Mouse (Mus musculus): ENCODE data around the gene 4930432M17Rik. TPM values are rescaled to one million over a fixed set of nuclear protein-coding genes. Genes with fewer than 3 reads are reported as not detected.
A peak's percentile ranks its signal among the peaks of the same experiment; 100 is the strongest.

4930432M17Rik gene
- polyA plus RNA-seq, 1 experiment from 2014 or later = not detected

- DNase-seq (ENCODE audit: low spot score, missing footprints) (no peak), ATAC-seq (ENCODE audit: low FRiP score) (no peak)
- Histone ChIP-seq H3K4me3 (ENCODE audit: low read depth, low read length) (no peak overlapping the region), H3K9me3 (ENCODE audit: control insufficient read depth, low read length) (no peaks in the 10 kb centered on the region), H3K4me2 (no peak overlapping the region), H3K27ac (ENCODE audit: low read depth, low read length) (no peak overlapping the region), H3K4me1 (ENCODE audit: control insufficient read depth, insufficient read depth, low read length) (0 out of 2 replicates have a peak, but pooled peaks cover under 1% of the 10 kb centered on the region), H3K27me3 (ENCODE audit: control insufficient read depth, insufficient read depth, low read length) (no peaks in the 10 kb centered on the region), H3K9ac (ENCODE audit: low read length) (no peak overlapping the region), H3K36me3 (ENCODE audit: control insufficient read depth, insufficient read depth, low read length) (no peaks in the 10 kb centered on the region)
- WGBS = 88% methylated on average over 4 of the region's 4 CpGs
Measured at GRCm38 (mm10) chr3:121684552-121684951, 14.0 kb downstream of the 4930432M17Rik start.

GRCm38 (mm10) chr3:121684963-121685362 lies 14.4 kb downstream of the 4930432M17Rik start:
- Histone ChIP-seq H3K4me1 (ENCODE audit: control insufficient read depth, insufficient read depth, low read length) (no peaks in the 10 kb centered on the region), H3K4me3 (ENCODE audit: low read depth, low read length) (no peak overlapping the region), H3K9me3 (ENCODE audit: control insufficient read depth, low read length) (no peaks in the 10 kb centered on the region), H3K27me3 (ENCODE audit: control insufficient read depth, insufficient read depth, low read length) (no peaks in the 10 kb centered on the region), H3K27ac (ENCODE audit: low read depth, low read length) (no peak overlapping the region), H3K9ac (ENCODE audit: low read length) (no peak overlapping the region), H3K36me3 (ENCODE audit: control insufficient read depth, insufficient read depth, low read length) (no peaks in the 10 kb centered on the region), H3K4me2 (no peak overlapping the region)
- DNase-seq (ENCODE audit: low spot score, missing footprints) (no peak), ATAC-seq (ENCODE audit: low FRiP score) (no peak)
- WGBS = 86% methylated on average over 4 of the region's 4 CpGs

- H3K36me3 ChIP-seq (ENCODE audit: control insufficient read depth, insufficient read depth, low read length) = no peaks in the 10 kb centered on the region
- H3K4me2 ChIP-seq = no peak overlapping the region
- H3K4me3 ChIP-seq (ENCODE audit: low read depth, low read length) = no peak overlapping the region
- no peaks in the 10 kb centered on the region for H3K27me3 ChIP-seq (ENCODE audit: control insufficient read depth, insufficient read depth, low read length)
- 80% methylated on average over 1 of the region's 1 CpGs for WGBS
- H3K27ac ChIP-seq (ENCODE audit: low read depth, low read length) = no peak overlapping the region
- no peaks in the 10 kb centered on the region for H3K9me3 ChIP-seq (ENCODE audit: control insufficient read depth, low read length)
- no peak for DNase-seq (ENCODE audit: low spot score, missing footprints)
- no peak for ATAC-seq (ENCODE audit: low FRiP score)
- no peak overlapping the region for H3K9ac ChIP-seq (ENCODE audit: low read length)
- H3K4me1 ChIP-seq (ENCODE audit: control insufficient read depth, insufficient read depth, low read length) = no peaks in the 10 kb centered on the region
Measured at GRCm38 (mm10) chr3:121685985-121686384, 15.4 kb downstream of the 4930432M17Rik start.

GRCm38 (mm10) chr3:121686408-121686911 lies 15.9 kb downstream of the 4930432M17Rik start:
- H3K9me3 ChIP-seq (ENCODE audit: control insufficient read depth, low read length) = no peaks in the 10 kb centered on the region
- no peaks in the 10 kb centered on the region for H3K36me3 ChIP-seq (ENCODE audit: control insufficient read depth, insufficient read depth, low read length)
- H3K27ac ChIP-seq (ENCODE audit: low read depth, low read length) = no peak overlapping the region
- H3K27me3 ChIP-seq (ENCODE audit: control insufficient read depth, insufficient read depth, low read length) = no peaks in the 10 kb centered on the region
- no peaks in the 10 kb centered on the region for H3K4me1 ChIP-seq (ENCODE audit: control insufficient read depth, insufficient read depth, low read length)
- DNase-seq (ENCODE audit: low spot score, missing footprints) (no peak), ATAC-seq (ENCODE audit: low FRiP score) (no peak)
- WGBS = 83% methylated on average over 4 of the region's 4 CpGs
- H3K4me3 ChIP-seq (ENCODE audit: low read depth, low read length) = no peak overlapping the region
- H3K4me2 ChIP-seq = no peak overlapping the region
- no peak overlapping the region for H3K9ac ChIP-seq (ENCODE audit: low read length)

GRCm38 (mm10) chr3:121687741-121688140 lies 17.2 kb downstream of the 4930432M17Rik start:
- H3K27ac ChIP-seq (ENCODE audit: low read depth, low read length) = no peak overlapping the region
- no peak overlapping the region for H3K4me2 ChIP-seq
- DNase-seq (ENCODE audit: low spot score, missing footprints) (no peak), ATAC-seq (ENCODE audit: low FRiP score) (no peak)
- no peaks in the 10 kb centered on the region for H3K4me1 ChIP-seq (ENCODE audit: control insufficient read depth, insufficient read depth, low read length)
- no peaks in the 10 kb centered on the region for H3K36me3 ChIP-seq (ENCODE audit: control insufficient read depth, insufficient read depth, low read length)
- no peaks in the 10 kb centered on the region for H3K9me3 ChIP-seq (ENCODE audit: control insufficient read depth, low read length)
- WGBS = 80% methylated on average over 3 of the region's 3 CpGs
- no peak overlapping the region for H3K4me3 ChIP-seq (ENCODE audit: low read depth, low read length)
- no peaks in the 10 kb centered on the region for H3K27me3 ChIP-seq (ENCODE audit: control insufficient read depth, insufficient read depth, low read length)
- H3K9ac ChIP-seq (ENCODE audit: low read length) = no peak overlapping the region

GRCm38 (mm10) chr3:121689029-121689428 lies 18.5 kb downstream of the 4930432M17Rik start:
- Histone ChIP-seq H3K27ac (ENCODE audit: low read depth, low read length) (no peak overlapping the region), H3K27me3 (ENCODE audit: control insufficient read depth, insufficient read depth, low read length) (no peaks in the 10 kb centered on the region), H3K4me3 (ENCODE audit: low read depth, low read length) (no peak overlapping the region), H3K36me3 (ENCODE audit: control insufficient read depth, insufficient read depth, low read length) (no peaks in the 10 kb centered on the region), H3K4me2 (no peak overlapping the region), H3K9me3 (ENCODE audit: control insufficient read depth, low read length) (no peaks in the 10 kb centered on the region), H3K9ac (ENCODE audit: low read length) (no peak overlapping the region), H3K4me1 (ENCODE audit: control insufficient read depth, insufficient read depth, low read length) (no peaks in the 10 kb centered on the region)
- WGBS = 82% methylated on average over 5 of the region's 5 CpGs
- no peak for ATAC-seq (ENCODE audit: low FRiP score)
- DNase-seq (ENCODE audit: low spot score, missing footprints) = no peak

- H3K4me2 ChIP-seq = no peak overlapping the region
- H3K27ac ChIP-seq (ENCODE audit: low read depth, low read length) = no peak overlapping the region
- H3K4me1 ChIP-seq (ENCODE audit: control insufficient read depth, insufficient read depth, low read length) = no peaks in the 10 kb centered on the region
- H3K9ac ChIP-seq (ENCODE audit: low read length) = no peak overlapping the region
- H3K9me3 ChIP-seq (ENCODE audit: control insufficient read depth, low read length) = no peaks in the 10 kb centered on the region
- DNase-seq (ENCODE audit: low spot score, missing footprints) = no peak
- H3K27me3 ChIP-seq (ENCODE audit: control insufficient read depth, insufficient read depth, low read length) = no peaks in the 10 kb centered on the region
- no peak for ATAC-seq (ENCODE audit: low FRiP score)
- 92% methylated on average over 3 of the region's 3 CpGs for WGBS
- H3K4me3 ChIP-seq (ENCODE audit: low read depth, low read length) = no peak overlapping the region
- no peaks in the 10 kb centered on the region for H3K36me3 ChIP-seq (ENCODE audit: control insufficient read depth, insufficient read depth, low read length)
Measured at GRCm38 (mm10) chr3:121689697-121690096, 19.1 kb downstream of the 4930432M17Rik start.

GRCm38 (mm10) chr3:121693001-121693730 lies 22.6 kb downstream of the 4930432M17Rik start:
- Histone ChIP-seq H3K4me3 (ENCODE audit: low read depth, low read length) (no peak overlapping the region), H3K27ac (ENCODE audit: low read depth, low read length) (no peak overlapping the region), H3K27me3 (ENCODE audit: control insufficient read depth, insufficient read depth, low read length) (no peaks in the 10 kb centered on the region), H3K36me3 (ENCODE audit: control insufficient read depth, insufficient read depth, low read length) (no peaks in the 10 kb centered on the region), H3K9ac (ENCODE audit: low read length) (no peak overlapping the region), H3K4me2 (no peak overlapping the region), H3K9me3 (ENCODE audit: control insufficient read depth, low read length) (no peaks in the 10 kb centered on the region), H3K4me1 (ENCODE audit: control insufficient read depth, insufficient read depth, low read length) (no peaks in the 10 kb centered on the region)
- WGBS = 80% methylated on average over 13 of the region's 13 CpGs
- ATAC-seq (ENCODE audit: low FRiP score) (no peak), DNase-seq (ENCODE audit: low spot score, missing footprints) (peak; percentile 28)

GRCm38 (mm10) chr3:121693746-121694145 lies 23.2 kb downstream of the 4930432M17Rik start:
- peak; percentile 49 for DNase-seq (ENCODE audit: low spot score, missing footprints)
- Histone ChIP-seq H3K4me1 (ENCODE audit: control insufficient read depth, insufficient read depth, low read length) (no peaks in the 10 kb centered on the region), H3K27me3 (ENCODE audit: control insufficient read depth, insufficient read depth, low read length) (no peaks in the 10 kb centered on the region), H3K4me3 (ENCODE audit: low read depth, low read length) (no peak overlapping the region), H3K9ac (ENCODE audit: low read length) (no peak overlapping the region), H3K4me2 (no peak overlapping the region), H3K27ac (ENCODE audit: low read depth, low read length) (no peak overlapping the region), H3K36me3 (ENCODE audit: control insufficient read depth, insufficient read depth, low read length) (no peaks in the 10 kb centered on the region), H3K9me3 (ENCODE audit: control insufficient read depth, low read length) (no peaks in the 10 kb centered on the region)
- ATAC-seq (ENCODE audit: low FRiP score) = no peak
- WGBS = 87% methylated on average over 5 of the region's 5 CpGs
